Mouse (Mus musculus) cerebellum, adult 11-12 months (tissue): Measurements from ENCODE around the gene Cldn2.
A peak's percentile ranks its signal among the peaks of the same experiment; 100 is the strongest.
"Not testable (repeated sequence)": the region's sequence is repeated elsewhere in the genome, so short reads cannot be mapped to it uniquely, and the experiment has no call there.

Experiments
- DNase-seq: peaks from one replicate; pipeline ENCODE4 v3.0.0; 2022

Cldn2 gene

DNA sequence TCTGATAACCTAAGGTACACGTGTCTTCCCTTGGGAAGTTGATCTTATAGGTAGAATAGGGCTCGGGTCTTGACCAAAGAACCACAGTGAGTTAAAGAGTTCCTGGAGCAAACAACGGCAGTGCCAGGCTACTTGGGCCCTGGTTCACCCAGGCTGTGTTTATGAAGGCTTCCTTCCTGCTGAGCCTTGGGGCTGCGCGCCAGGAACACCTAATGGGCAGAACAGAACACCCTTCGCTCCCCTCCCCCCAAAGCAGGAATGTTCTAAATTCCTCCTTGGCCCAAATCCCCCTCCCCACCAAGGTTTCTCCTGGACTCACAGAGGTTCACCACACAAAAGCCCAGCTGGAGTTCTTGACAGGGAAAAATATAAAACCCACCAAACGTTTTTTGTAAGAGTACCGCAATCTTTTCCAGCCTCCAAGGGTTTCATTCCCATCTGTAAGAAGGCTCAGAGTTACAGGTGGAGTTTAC lies at the start of gene Cldn2:
Cldn2 (plus strand) TSS at position 423 of the 473 bp plus-strand sequence.
- no peak for DNase-seq

GRCm38 (mm10) chrX:139751855-139752254 lies 48.8 kb upstream of the Cldn2 start:
- DNase-seq, result peak; percentile 4

GRCm38 (mm10) chrX:139758634-139759033 lies 42.0 kb upstream of the Cldn2 start:
- DNase-seq, result not testable (repeated sequence)

- DNase-seq, result no peak
Observed at GRCm38 (mm10) chrX:139762546-139762945, 38.1 kb upstream of the Cldn2 start.

DNA sequence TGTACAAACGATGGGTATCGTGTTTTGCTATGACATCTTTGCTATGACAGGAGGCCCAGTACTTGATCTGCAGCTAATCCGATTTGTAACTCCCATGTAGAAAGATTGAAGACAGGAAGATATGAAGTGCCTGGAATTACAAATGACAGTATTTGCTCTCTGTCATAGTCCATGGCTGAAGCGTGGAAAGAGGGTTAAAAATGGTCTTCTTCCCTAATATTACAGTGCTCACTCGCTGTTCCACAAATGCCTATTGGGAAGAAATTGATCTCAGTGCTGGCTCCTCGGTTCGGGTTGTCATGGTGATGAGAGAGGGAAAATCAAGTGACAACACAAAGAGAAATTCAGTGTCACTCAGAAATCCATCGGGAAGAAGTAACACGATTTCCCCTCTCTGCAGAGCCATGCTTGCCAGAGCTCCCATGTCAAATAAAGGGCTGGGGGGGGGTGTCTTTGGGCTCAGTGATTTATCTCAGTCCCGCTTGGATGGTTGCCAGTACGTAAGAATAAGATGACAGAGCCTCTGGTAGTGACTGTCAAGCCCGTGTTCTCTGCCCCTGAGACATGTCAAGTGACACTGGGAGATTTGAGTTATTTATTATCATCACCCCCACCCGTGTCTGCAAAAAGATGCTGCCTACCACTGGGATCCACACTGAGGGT lies 30.5 kb upstream of the Cldn2 start:
- DNase-seq, result no peak

DNA sequence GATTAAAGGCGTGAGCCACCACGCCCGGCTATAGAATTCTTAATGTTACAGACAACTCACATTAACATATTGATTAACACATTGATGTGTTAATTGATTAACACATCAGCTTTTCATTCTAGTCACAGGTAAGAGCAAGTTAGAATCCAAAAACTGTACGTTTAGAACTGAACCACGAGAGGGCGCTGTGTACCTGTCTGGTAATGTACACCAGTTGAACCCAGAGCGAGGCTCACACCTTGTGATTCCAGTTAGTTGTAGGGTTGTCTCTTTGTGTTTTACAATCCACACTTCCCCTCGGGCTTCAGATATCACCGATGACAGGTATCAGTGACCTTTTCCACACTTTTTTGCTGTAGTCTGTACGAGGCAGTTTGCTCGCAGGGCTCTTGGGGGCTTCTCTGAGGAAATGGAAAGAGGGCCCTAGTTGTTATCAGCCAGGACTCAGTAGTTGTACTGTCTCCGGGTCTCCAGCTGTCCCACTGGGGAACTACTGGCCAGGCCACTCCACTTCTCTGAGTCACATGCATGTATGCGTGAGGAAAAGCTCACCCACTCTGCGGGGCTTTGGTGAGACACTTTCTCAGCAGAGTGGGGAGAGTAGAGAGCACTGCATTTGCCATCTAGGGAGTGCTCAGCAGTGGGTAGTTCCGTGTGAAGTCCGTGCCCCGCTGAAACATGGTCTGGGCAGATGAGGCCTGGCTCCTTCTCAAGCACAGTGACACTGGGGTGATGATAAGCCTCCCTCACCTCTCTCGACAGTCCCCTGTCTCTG lies 26.1 kb upstream of the Cldn2 start:
- DNase-seq, result peak; percentile 10

DNA sequence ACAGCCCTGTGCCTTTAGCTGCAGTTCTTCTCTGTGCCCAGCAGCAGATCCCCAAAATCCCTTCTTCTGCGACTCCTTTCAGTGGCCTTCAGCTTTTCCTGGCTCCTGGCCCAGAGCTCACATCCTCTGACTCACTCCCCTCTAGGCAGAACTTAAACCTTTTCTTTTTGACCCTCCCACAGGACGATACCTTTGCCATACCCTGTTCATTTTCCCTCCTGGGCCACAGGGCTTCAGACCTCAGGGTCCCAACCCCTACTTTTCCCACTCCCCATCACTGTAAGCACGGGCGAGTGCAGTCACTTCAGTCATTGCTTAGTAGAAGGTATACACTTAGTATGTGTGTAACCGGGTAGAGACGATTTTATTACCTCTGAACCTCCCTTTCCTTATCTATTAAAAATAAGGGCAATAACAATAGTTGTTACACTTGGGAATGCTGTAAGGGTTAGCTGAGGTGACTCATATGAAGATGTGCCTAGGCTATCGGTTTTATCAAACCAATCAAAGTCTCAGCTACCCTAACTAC lies 25.5 kb upstream of the Cldn2 start:
- no peak for DNase-seq

DNA sequence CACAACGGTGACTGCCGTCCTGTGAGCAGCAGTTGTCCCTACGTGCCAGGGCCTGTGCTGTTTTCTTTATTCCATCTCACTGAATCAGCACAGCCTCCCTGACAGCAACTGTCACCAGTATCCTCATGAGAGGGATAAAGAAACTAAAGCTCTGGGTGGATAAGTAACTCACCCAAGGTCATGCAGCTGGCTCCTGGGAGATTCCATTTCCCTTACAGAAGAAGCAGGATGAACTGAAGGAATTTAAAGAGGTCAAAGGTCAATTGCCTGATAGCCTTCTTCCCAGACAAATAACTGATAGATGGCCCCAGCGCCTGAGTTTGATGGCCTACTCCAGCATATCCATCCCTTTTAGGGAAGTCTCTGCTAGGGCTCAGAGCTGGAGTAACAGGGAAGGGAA lies 23.3 kb upstream of the Cldn2 start:
- DNase-seq, result no peak

- no peak for DNase-seq
Observed at GRCm38 (mm10) chrX:139778886-139779285, 21.7 kb upstream of the Cldn2 start.

DNA sequence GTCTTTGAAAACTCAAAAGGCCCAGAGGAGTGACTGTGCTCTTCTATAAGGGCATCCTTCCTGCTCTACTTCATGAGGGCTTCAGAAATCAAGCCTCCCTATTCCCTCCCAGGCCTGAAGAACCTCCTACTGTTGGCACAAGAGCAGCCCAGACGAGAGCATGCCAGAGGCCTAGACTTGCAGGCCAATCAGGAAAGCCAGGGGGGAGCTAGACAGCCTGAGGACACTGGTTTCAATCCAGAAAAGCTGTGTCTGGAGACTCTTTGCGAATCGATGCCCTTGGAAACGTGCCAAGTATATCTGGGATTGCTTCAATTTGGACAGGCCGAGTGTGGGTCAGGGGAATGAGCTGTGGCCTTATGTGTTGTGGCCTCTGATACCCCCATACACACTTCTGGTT lies 21.2 kb upstream of the Cldn2 start:
- DNase-seq, result no peak

GRCm38 (mm10) chrX:139780988-139781387 lies 19.6 kb upstream of the Cldn2 start:
- DNase-seq, result no peak

DNA sequence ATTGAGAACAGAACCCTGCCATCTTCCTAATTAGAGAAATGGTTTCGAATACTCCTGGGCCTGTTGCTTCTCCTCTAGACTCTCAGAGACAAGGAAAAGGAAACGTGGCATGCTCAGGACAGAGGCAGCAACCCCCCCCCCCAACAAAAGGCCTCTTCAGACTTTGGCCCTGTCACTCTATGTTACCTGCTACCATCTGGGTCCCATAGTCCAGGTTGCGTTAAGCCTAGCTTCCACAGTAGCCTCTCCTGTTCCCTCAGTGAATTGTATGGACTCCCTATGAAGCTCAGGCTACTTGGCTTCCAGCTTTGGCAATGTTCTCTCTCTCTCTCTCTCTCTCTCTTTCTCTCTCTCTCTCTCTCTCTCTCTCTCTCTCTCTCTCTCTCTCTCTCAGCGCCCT lies 19.1 kb upstream of the Cldn2 start:
- no peak for DNase-seq

GRCm38 (mm10) chrX:139782278-139783044 lies 18.2 kb upstream of the Cldn2 start, which contains the start of gene Ripply1:
Gene Ripply1, minus strand, starts transcription at chrX:139782353.
- no peak for DNase-seq

DNA sequence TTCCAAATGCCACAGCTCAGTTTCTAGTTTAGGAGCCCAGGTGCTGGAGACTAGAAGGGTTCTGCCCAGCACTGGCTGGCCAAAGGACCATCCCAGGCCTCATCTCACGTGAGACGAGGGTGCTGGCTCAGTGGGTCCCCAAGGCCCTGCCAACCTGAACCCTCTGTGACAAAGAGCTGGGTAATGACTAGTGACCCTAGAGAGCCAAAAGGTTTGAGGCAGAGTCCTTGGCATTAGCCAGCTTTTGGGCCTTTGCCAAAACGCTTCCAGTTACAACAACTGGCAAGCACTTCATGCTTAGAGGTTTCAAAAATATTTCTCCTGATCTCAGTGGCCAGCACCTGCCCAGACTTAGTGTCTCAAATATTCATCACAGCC lies 17.6 kb upstream of the Cldn2 start:
- no peak for DNase-seq

DNA sequence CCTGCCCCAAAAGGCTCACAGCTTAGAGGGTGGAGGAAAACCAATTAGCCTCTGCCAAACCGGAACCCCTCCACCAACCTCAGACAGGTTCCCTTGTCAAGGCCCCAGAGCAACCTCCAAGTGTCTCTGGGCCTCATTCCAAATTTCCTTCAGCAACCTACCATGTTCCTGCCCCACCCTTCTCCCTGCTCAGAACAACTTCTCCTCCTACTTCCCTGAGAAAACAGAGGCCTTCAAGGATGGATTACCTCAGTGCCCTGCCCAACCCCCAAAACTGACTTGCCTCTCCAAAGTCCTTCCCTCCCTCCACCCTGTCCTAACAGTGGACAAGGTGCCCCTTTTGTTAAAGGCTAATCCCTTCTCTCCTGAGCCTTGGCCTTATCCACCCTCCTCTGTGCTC lies 14.9 kb upstream of the Cldn2 start:
- no peak for DNase-seq

- DNase-seq, result no peak
Observed at GRCm38 (mm10) chrX:139794072-139794845, 6.4 kb upstream of the Cldn2 start.

DNA sequence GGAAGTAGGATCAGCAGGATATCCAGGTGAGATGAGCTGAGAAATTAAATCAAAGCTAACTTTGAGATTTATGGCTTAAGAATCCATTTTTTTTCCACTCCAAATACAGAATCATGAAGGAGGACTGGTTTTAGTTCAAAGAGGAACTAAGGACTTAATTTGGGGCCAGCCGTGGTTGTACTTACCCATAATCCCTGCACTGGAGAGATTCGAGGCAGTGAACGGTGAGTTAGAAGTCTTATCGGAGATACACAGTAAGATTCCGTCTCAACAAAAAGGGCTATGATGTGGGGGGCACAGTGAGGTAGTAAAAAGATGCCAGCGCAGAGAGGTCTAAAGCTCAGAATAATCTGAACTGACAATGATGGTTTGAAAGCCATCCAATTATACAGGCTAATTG lies 4.6 kb upstream of the Cldn2 start:
- DNase-seq, result no peak

DNA sequence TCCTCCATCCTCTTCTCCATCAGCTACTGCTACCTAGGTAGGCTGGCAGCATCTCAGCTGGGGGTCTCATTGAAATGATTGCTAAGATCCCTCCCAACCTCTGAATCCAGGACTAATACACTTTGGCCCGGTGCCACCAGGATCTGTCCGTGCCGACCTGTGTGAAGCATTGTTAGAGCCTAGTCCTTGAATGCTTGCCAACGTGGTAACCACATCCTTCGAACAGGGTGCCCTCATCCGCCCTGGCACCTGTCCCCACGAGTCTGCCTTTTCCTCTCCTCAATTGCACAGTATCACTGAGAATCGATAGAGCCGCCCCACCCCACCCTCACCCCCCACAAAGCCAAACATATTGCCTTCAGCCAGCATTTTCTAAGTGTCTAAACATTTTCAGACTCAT lies 2.8 kb upstream of the Cldn2 start:
- no peak for DNase-seq

- DNase-seq, result no peak
Observed at GRCm38 (mm10) chrX:139799953-139800352, 675 bp upstream of the Cldn2 start.

GRCm38 (mm10) chrX:139803028-139803427 lies 2.4 kb downstream of the Cldn2 start:
- no peak for DNase-seq

GRCm38 (mm10) chrX:139805918-139806317 lies 5.3 kb downstream of the Cldn2 start:
- DNase-seq, result no peak

- DNase-seq, result no peak
Observed at GRCm38 (mm10) chrX:139807391-139807790, 6.8 kb downstream of the Cldn2 start.

DNA sequence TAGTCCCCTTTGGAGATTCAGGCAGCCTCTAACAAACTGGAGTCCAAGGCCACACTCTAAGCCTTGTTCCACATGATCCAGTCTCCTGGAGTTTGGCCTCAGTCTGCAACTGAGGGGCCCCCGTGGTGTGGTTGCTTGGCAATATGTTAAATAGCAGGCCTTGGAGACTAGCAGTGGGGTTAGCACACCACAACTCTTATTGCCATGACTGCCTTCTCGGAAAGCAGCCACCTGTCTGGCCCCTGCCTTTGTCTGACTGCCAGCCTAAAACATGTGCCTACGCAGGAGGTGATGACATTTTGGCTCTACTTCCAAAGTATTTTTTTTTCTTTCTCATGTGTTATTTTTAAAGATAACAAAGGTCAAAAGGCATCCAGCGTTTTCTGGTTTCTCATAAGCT lies 7.5 kb downstream of the Cldn2 start:
- peak; percentile 70 for DNase-seq
